Mouse (Mus musculus): Measurements from ENCODE around the gene Lyrm4. TPM values are rescaled to one million over a fixed set of nuclear protein-coding genes. Genes with fewer than 3 reads are reported as not detected.

Gene Lyrm4
- total and polyA plus RNA-seq, 3 experiments, result 10.9 to 27.0 (median 26.3) TPM

DNA sequence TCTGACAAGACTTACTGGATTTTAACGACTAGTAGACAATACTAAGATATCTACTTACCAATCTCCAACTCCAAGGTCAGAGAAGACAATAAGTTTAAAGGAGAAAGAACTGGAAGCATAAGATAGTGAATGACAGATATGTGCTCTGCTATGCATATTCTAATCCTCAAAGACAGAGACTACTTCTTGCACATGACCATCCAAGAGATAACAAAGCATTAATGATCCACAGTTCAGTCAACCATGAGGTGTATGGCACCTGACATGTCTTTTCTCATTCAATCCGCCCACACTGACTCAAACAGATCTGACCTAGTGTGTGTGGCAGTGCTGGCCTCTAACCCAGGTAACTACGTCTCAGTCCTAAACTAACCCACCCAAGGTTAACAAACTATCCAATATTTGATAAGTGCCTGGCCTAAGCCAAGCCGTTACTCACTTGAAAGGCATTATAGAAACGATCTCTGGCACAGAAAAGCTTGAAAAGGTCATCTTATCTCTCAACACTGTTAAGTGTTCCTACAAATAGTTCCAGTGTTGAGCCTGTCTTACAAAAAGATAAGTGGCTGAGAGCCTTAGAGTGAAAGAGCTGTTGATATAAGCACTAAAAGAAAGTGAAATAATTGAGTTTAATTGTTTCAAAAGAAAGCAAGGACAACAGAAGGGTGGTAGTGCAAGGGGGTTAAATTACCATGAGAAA is 20.5 kb downstream of the Lyrm4 start:
- in situ Hi-C loops (cut with MboI; ENCODE audit: low pct_ligation_motif_present, low pct_unique_long_range_greater_than_20kb, low sequenced_read_pairs) (no loop called here), dilution Hi-C loops (cut with MboI; ENCODE audit: extremely low pct_ligation_motif_present, extremely low pct_unique_long_range_greater_than_20kb, low sequenced_read_pairs) (no loop called here)
- Histone ChIP-seq H3K4me1 (ENCODE audit: control insufficient read depth in 1 of 2, insufficient read depth in 2 of 2) (peaks cover 4 to 12% of the 10 kb centered on the region in 2 experiments; a peak in 2 of 4 replicates), H3K79me2 (replicated peaks; ENCODE audit: control insufficient read depth, extremely low read depth, insufficient read depth, poor library complexity, severe bottlenecking) (no peaks in the 10 kb centered on the region), H3K27ac (ENCODE audit: insufficient read depth, low read depth) (no peak overlapping the region), H3K4me3 (replicated peaks in 1 of 3; ENCODE audit: low read depth in 2 of 3, low read length in 2 of 3, poor library complexity in 1 of 3) (no peak overlapping the region), H3K9me3 (replicated peaks; ENCODE audit: low read length) (no peaks in the 10 kb centered on the region), H3K4me2 (ENCODE audit: insufficient read depth, low read depth, poor library complexity, severe bottlenecking) (no peak overlapping the region), H3K9ac (ENCODE audit: insufficient read depth, low read depth) (no peak overlapping the region), H3K27me3 (replicated peaks) (no peaks in the 10 kb centered on the region), H3K36me3 (replicated peaks in 1 of 2; ENCODE audit: control insufficient read depth in 1 of 2, insufficient read depth in 1 of 2, low read length in 1 of 2) (peaks cover 2 to 24% of the 10 kb centered on the region in 2 experiments)
- TF ChIP-seq RCOR1 (conservative IDR thresholded peaks at IDR 0.05; ENCODE audit: low read depth, low read length), result no peak
- TF ChIP-seq UBTF (IDR thresholded peaks at IDR 0.05; ENCODE audit: low read depth, low read length), result no peak
- no peak for TF ChIP-seq CHD2 (IDR thresholded peaks at IDR 0.05; ENCODE audit: low read length)
- no peak for TF ChIP-seq CHD1 (IDR thresholded peaks at IDR 0.05; ENCODE audit: low read depth, low read length)
- no peak for TF ChIP-seq MXI1 (IDR thresholded peaks at IDR 0.05; ENCODE audit: low read depth, low read length)
- TF ChIP-seq HCFC1 (IDR thresholded peaks at IDR 0.05; ENCODE audit: low read depth, low read length), result no peak
- TF ChIP-seq JUN (IDR thresholded peaks at IDR 0.05; ENCODE audit: insufficient read depth, low read depth, low read length), result no peak
- TF ChIP-seq MEF2A (IDR thresholded peaks at IDR 0.05; ENCODE audit: borderline replicate concordance, low read depth, low read length), result no peak
- TF ChIP-seq TCF12 (IDR thresholded peaks at IDR 0.05; ENCODE audit: low read depth, low read length), result no peak
- TF ChIP-seq MAX (IDR thresholded peaks at IDR 0.05; ENCODE audit: low read length), result no peak
- no peak for TF ChIP-seq ZMIZ1 (IDR thresholded peaks at IDR 0.05; ENCODE audit: low read depth, low read length)
- no peak for TF ChIP-seq TBP (conservative IDR thresholded peaks at IDR 0.05; ENCODE audit: low read depth, low read length)
- no peak for TF ChIP-seq NELFE (IDR thresholded peaks at IDR 0.05; ENCODE audit: low read depth, low read length)
- TF ChIP-seq ZNF384 (IDR thresholded peaks at IDR 0.05; ENCODE audit: low read depth, low read length), result no peak
- TF ChIP-seq BHLHE40 (IDR thresholded peaks at IDR 0.05; ENCODE audit: low read depth, low read length), result no peak
- no peak for DNase-seq (ENCODE audit: extremely low read depth)

DNA sequence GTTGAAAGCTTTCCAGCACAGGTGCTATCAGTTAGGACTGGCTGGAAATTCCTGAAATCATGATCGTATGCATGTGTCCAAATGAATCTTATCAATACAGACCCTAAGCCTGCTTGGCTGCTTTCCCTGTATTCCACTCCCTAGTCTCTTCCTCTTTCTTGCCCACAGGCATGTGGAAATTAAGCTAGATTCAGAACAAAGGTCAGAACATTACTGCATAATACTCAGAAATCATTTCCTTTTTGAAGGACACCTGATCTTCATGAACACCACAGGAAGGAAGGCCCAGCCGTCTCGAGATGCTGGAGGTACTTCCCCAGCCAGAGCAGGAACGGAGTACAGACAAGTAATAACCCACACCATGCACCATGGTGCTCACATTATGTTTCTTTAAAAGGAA is 29.2 kb downstream of the Lyrm4 start:
- H3K27me3 ChIP-seq (replicated peaks), result no peaks in the 10 kb centered on the region
- DNase-seq (ENCODE audit: extremely low read depth), result peak; percentile 72
- H3K79me2 ChIP-seq (replicated peaks; ENCODE audit: control insufficient read depth, extremely low read depth, insufficient read depth, poor library complexity, severe bottlenecking), result no peaks in the 10 kb centered on the region
- H3K4me2 ChIP-seq (ENCODE audit: insufficient read depth, low read depth, poor library complexity, severe bottlenecking), result 0 out of 2 replicates have a peak overlapping the region, but pooled peaks have one; percentile 8
- in situ Hi-C loops (cut with MboI; ENCODE audit: low pct_ligation_motif_present, low pct_unique_long_range_greater_than_20kb, low sequenced_read_pairs), result no loop called here
- H3K9ac ChIP-seq (ENCODE audit: insufficient read depth, low read depth), result no peak overlapping the region
- peaks cover 13 to 60% of the 10 kb centered on the region in 2 experiments for H3K36me3 ChIP-seq (replicated peaks in 1 of 2; ENCODE audit: control insufficient read depth in 1 of 2, insufficient read depth in 1 of 2, low read length in 1 of 2)
- no peak overlapping the region for H3K27ac ChIP-seq (ENCODE audit: insufficient read depth, low read depth)
- TF ChIP-seq USF1 (IDR thresholded peaks at IDR 0.05; ENCODE audit: low read depth, low read length) (no peak), ELF1 (IDR thresholded peaks at IDR 0.05; ENCODE audit: low read depth, low read length) (0 out of 2 replicates have a peak, but pooled peaks have one; percentile 29), CTCF (conservative IDR thresholded peaks at IDR 0.05 in 1 of 2, IDR thresholded peaks at IDR 0.05 in 1 of 2; ENCODE audit: low read depth in 2 of 2, low read length in 2 of 2) (no peak), MAX (IDR thresholded peaks at IDR 0.05; ENCODE audit: low read length) (no peak), TBP (conservative IDR thresholded peaks at IDR 0.05; ENCODE audit: low read depth, low read length) (no peak), ZMIZ1 (IDR thresholded peaks at IDR 0.05; ENCODE audit: low read depth, low read length) (no peak), JUN (IDR thresholded peaks at IDR 0.05; ENCODE audit: insufficient read depth, low read depth, low read length) (no peak), MEF2A (IDR thresholded peaks at IDR 0.05; ENCODE audit: borderline replicate concordance, low read depth, low read length) (peak; percentile 14; the same call in 1 of the 2 replicates), POLR2A (IDR thresholded peaks at IDR 0.05; ENCODE audit: low read depth, low read length) (no peak), EP300 (IDR thresholded peaks at IDR 0.05; ENCODE audit: low read length) (peak; percentile 67), BHLHE40 (IDR thresholded peaks at IDR 0.05; ENCODE audit: low read depth, low read length) (peak; percentile 26; the same call in 1 of the 2 replicates), ETS1 (conservative IDR thresholded peaks at IDR 0.05; ENCODE audit: low read depth, low read length) (peak; percentile 48; the same call in 1 of the 2 replicates), MYC (IDR thresholded peaks at IDR 0.05; ENCODE audit: low read depth, low read length) (no peak), RAD21 (IDR thresholded peaks at IDR 0.05; ENCODE audit: low read depth, low read length) (no peak), RCOR1 (conservative IDR thresholded peaks at IDR 0.05; ENCODE audit: low read depth, low read length) (no peak), HCFC1 (IDR thresholded peaks at IDR 0.05; ENCODE audit: low read depth, low read length) (no peak), IRF4 (IDR thresholded peaks at IDR 0.05; ENCODE audit: low read depth, low read length) (peak; percentile 26; the same call in 1 of the 2 replicates), ZNF384 (IDR thresholded peaks at IDR 0.05; ENCODE audit: low read depth, low read length) (no peak), CHD1 (IDR thresholded peaks at IDR 0.05; ENCODE audit: low read depth, low read length) (0 out of 2 replicates have a peak, but pooled peaks have one; percentile 30), NRF1 (IDR thresholded peaks at IDR 0.05; ENCODE audit: low read depth, low read length) (no peak), MAZ (IDR thresholded peaks at IDR 0.05; ENCODE audit: low read depth, low read length) (no peak), SIN3A (IDR thresholded peaks at IDR 0.05; ENCODE audit: low read length) (0 out of 2 replicates have a peak, but pooled peaks have one; percentile 17), USF2 (conservative IDR thresholded peaks at IDR 0.05; ENCODE audit: low read depth, low read length) (no peak)
- dilution Hi-C loops (cut with MboI; ENCODE audit: extremely low pct_ligation_motif_present, extremely low pct_unique_long_range_greater_than_20kb, low sequenced_read_pairs), result no loop called here
- H3K4me1 ChIP-seq (ENCODE audit: control insufficient read depth in 1 of 2, insufficient read depth in 2 of 2), result peaks cover 5 to 40% of the 10 kb centered on the region in 2 experiments; a peak in 3 of 4 replicates
- no peak overlapping the region for H3K4me3 ChIP-seq (replicated peaks in 1 of 3; ENCODE audit: low read depth in 2 of 3, low read length in 2 of 3, poor library complexity in 1 of 3)
- H3K9me3 ChIP-seq (replicated peaks; ENCODE audit: low read length), result no peaks in the 10 kb centered on the region
